8 mouse cellular contexts compared by ENCODE assay signal in genomic region chr13:28959458-28959978, GRCm38 (mm10). TPM values are rescaled to one million over a fixed set of nuclear protein-coding genes. Genes with fewer than 3 reads are reported as not detected.
DNase-seq lines count a peak whose midpoint lies in the region; ATAC-seq and TF ChIP-seq lines count a peak whose summit lies in the region.

No protein-coding gene starts in this region.

- peak overlapping the region; percentile 97 for H3K4me2 ChIP-seq in forebrain, embryonic 14.5 days (ENCODE audit: low read length)
- peak overlapping the region; percentile 93 for H3K4me2 ChIP-seq in heart, postnatal 0 days (ENCODE audit: low read depth, low read length)
- peak overlapping the region; percentile 93 for H3K4me2 ChIP-seq in liver, embryonic 15.5 days
- H3K4me2 ChIP-seq in neural tube, embryonic 11.5 days (ENCODE audit: low read depth), result peak overlapping the region; percentile 99
- H3K4me2 ChIP-seq in stomach, embryonic 15.5 days, result peak overlapping the region; percentile 99

- H3K9ac ChIP-seq in forebrain, embryonic 14.5 days (ENCODE audit: low read length), result peak overlapping the region; percentile 70
- peak overlapping the region; percentile 68 for H3K9ac ChIP-seq in heart, postnatal 0 days (replicated peaks; ENCODE audit: low read depth, low read length)
- peak overlapping the region; percentile 47; the same call in 1 of the 2 replicates for H3K9ac ChIP-seq in liver, embryonic 15.5 days
- H3K9ac ChIP-seq in neural tube, embryonic 11.5 days (ENCODE audit: low read length), result peak overlapping the region; percentile 76
- peak overlapping the region; percentile 50; the same call in 1 of the 2 replicates for H3K9ac ChIP-seq in stomach, embryonic 15.5 days

- WGBS in forebrain, embryonic 14.5 days, result under 1% methylated on average over 31 of the region's 31 CpGs
- WGBS in heart, postnatal 0 days, result 1% methylated on average over 31 of the region's 31 CpGs
- WGBS in liver, embryonic 15.5 days (ENCODE audit: insufficient replicate concordance), result 1% methylated on average over 31 of the region's 31 CpGs
- 1% methylated on average over 30 of the region's 31 CpGs for WGBS in neural tube, embryonic 11.5 days
- WGBS in stomach, embryonic 15.5 days, result 1% methylated on average over 31 of the region's 31 CpGs

- TF ChIP-seq EP300 in heart, postnatal 0 days (IDR thresholded peaks at IDR 0.05; ENCODE audit: low read depth), result no peak

- H3K4me3 ChIP-seq in forebrain, embryonic 14.5 days (ENCODE audit: low read depth, low read length), result peak overlapping the region; percentile 54
- H3K4me3 ChIP-seq in heart, postnatal 0 days (ENCODE audit: low read depth, low read length), result peak overlapping the region; percentile 65
- peak overlapping the region; percentile 58 for H3K4me3 ChIP-seq in liver, embryonic 15.5 days (replicated peaks)
- peak overlapping the region; percentile 52 for H3K4me3 ChIP-seq in neural tube, embryonic 11.5 days (ENCODE audit: low read depth, low read length)
- H3K4me3 ChIP-seq in stomach, embryonic 15.5 days (replicated peaks), result peak overlapping the region; percentile 58

- peak; percentile 71 for TF ChIP-seq CTCF in heart, postnatal 0 days (IDR thresholded peaks at IDR 0.05; ENCODE audit: low read depth)

- H3K27me3 ChIP-seq in forebrain, embryonic 14.5 days (replicated peaks; ENCODE audit: control insufficient read depth, insufficient read depth, low read length), result no peaks in the 10 kb centered on the region
- no peaks in the 10 kb centered on the region for H3K27me3 ChIP-seq in heart, postnatal 0 days (ENCODE audit: control insufficient read depth, insufficient read depth, low read length)
- peaks cover 19% of the 10 kb centered on the region for H3K27me3 ChIP-seq in liver, embryonic 15.5 days
- no peaks in the 10 kb centered on the region for H3K27me3 ChIP-seq in neural tube, embryonic 11.5 days (ENCODE audit: control insufficient read depth, insufficient read depth, low read length)
- H3K27me3 ChIP-seq in stomach, embryonic 15.5 days (replicated peaks), result no peaks in the 10 kb centered on the region

- peak; percentile 61 to 73 for DNase-seq in CD8-positive naive resting alpha-beta T cell, adult 2 months (ENCODE audit: low read depth in 2 of 2, low spot score in 2 of 2)
- DNase-seq in cerebellum, adult 11 months, result peak; percentile 85
- DNase-seq in forebrain, embryonic 14.5 days (ENCODE audit: low spot score), result peak; percentile 92
- DNase-seq in heart, postnatal 0 days (ENCODE audit: low spot score), result peak; percentile 84
- DNase-seq in kidney, postnatal 25 days, result peak; percentile 86 to 91
- peak; percentile 87 for DNase-seq in neural tube, embryonic 11.5 days (ENCODE audit: low spot score)

- peaks cover 13% of the 10 kb centered on the region for H3K4me1 ChIP-seq in forebrain, embryonic 14.5 days (ENCODE audit: control insufficient read depth, insufficient read depth, low read length)
- no peaks in the 10 kb centered on the region for H3K4me1 ChIP-seq in heart, postnatal 0 days (ENCODE audit: control insufficient read depth, insufficient read depth)
- peaks cover 30% of the 10 kb centered on the region for H3K4me1 ChIP-seq in liver, embryonic 15.5 days (replicated peaks)
- H3K4me1 ChIP-seq in neural tube, embryonic 11.5 days (ENCODE audit: control insufficient read depth, insufficient read depth, low read length), result peaks cover 5% of the 10 kb centered on the region; the same call in 1 of the 2 replicates
- H3K4me1 ChIP-seq in stomach, embryonic 15.5 days, result peaks cover 3% of the 10 kb centered on the region; the same call in 1 of the 2 replicates

- H3K36me3 ChIP-seq in forebrain, embryonic 14.5 days (ENCODE audit: control insufficient read depth, insufficient read depth, low read length), result no peaks in the 10 kb centered on the region
- no peaks in the 10 kb centered on the region for H3K36me3 ChIP-seq in heart, postnatal 0 days (replicated peaks; ENCODE audit: control insufficient read depth, insufficient read depth, low read length)
- no peaks in the 10 kb centered on the region for H3K36me3 ChIP-seq in liver, embryonic 15.5 days (replicated peaks)
- H3K36me3 ChIP-seq in neural tube, embryonic 11.5 days (ENCODE audit: control insufficient read depth, insufficient read depth, low read length), result no peaks in the 10 kb centered on the region
- no peaks in the 10 kb centered on the region for H3K36me3 ChIP-seq in stomach, embryonic 15.5 days

- H3K27ac ChIP-seq in forebrain, embryonic 14.5 days (ENCODE audit: low read depth, low read length), result peak overlapping the region; percentile 96
- peak overlapping the region; percentile 97 for H3K27ac ChIP-seq in heart, postnatal 0 days (ENCODE audit: low read depth)
- H3K27ac ChIP-seq in liver, embryonic 15.5 days (replicated peaks), result no peak overlapping the region
- peak overlapping the region; percentile 96 for H3K27ac ChIP-seq in neural tube, embryonic 11.5 days (ENCODE audit: low read depth, low read length)
- peak overlapping the region; percentile 98 for H3K27ac ChIP-seq in stomach, embryonic 15.5 days

- H3K9me3 ChIP-seq in forebrain, embryonic 14.5 days (replicated peaks; ENCODE audit: control insufficient read depth, low read length), result no peaks in the 10 kb centered on the region
- H3K9me3 ChIP-seq in heart, postnatal 0 days (replicated peaks; ENCODE audit: control insufficient read depth, low read length), result no peaks in the 10 kb centered on the region
- no peaks in the 10 kb centered on the region for H3K9me3 ChIP-seq in liver, embryonic 15.5 days (replicated peaks)
- H3K9me3 ChIP-seq in neural tube, embryonic 11.5 days (ENCODE audit: control insufficient read depth, low read length), result no peaks in the 10 kb centered on the region
- H3K9me3 ChIP-seq in stomach, embryonic 15.5 days, result no peaks in the 10 kb centered on the region

- ATAC-seq in forebrain, embryonic 14.5 days, result peak; percentile 80
- ATAC-seq in heart, postnatal 0 days (ENCODE audit: insufficient read depth, low read depth), result peak; percentile 76
- peak; percentile 56; the same call in 1 of the 2 replicates for ATAC-seq in liver, embryonic 15.5 days (ENCODE audit: insufficient read depth)
- peak; percentile 75 for ATAC-seq in neural tube, embryonic 11.5 days (ENCODE audit: insufficient read depth, low FRiP score, low TSS enrichment)
- peak; percentile 83 for ATAC-seq in stomach, embryonic 15.5 days (ENCODE audit: insufficient read depth, low FRiP score, low read depth)

RNA-seq across cellular contexts. Expression of gene Sox4, which starts 6.0 kb away (rescaled TPM):
- polyA plus RNA-seq in forebrain, embryonic 14.5 days (2014; fragmentation: Nextera tagmentation; extraction: Ambion mirVana), result 284 and 311 TPM in 2 replicates
- 87.0 and 98.3 TPM in 2 replicates for total RNA-seq in heart, postnatal 0 days (2014; rRNA removed; ENCODE audit: low replicate concordance)
- 44.5 and 55.5 TPM in 2 replicates for polyA plus RNA-seq in heart, postnatal 0 days (2015; fragmentation: Nextera tagmentation; extraction: Ambion mirVana)
- 1.9 and 2.0 TPM in 2 replicates for polyA plus RNA-seq in liver, embryonic 15.5 days (2015; fragmentation: Nextera tagmentation; extraction: Ambion mirVana)
- 165 and 172 TPM in 2 replicates for polyA plus RNA-seq in neural tube, embryonic 11.5 days (2014; fragmentation: Nextera tagmentation; extraction: Ambion mirVana)
- polyA plus RNA-seq in stomach, embryonic 15.5 days (2015; fragmentation: Nextera tagmentation; extraction: Ambion mirVana), result 45.3 and 49.1 TPM in 2 replicates

Comparison
In these comparisons a context has a peak if more than half of its experiments do, and no peak if none do; other contexts are left out.
1. RNA of gene Sox4, which starts 6.0 kb away (polyA plus RNA-seq): 284 to 311 TPM in forebrain, embryonic 14.5 days, 165 to 172 TPM in neural tube, embryonic 11.5 days, 45.3 to 49.1 TPM in stomach, embryonic 15.5 days and 44.5 to 55.5 TPM in heart, postnatal 0 days; 1.9 to 2.0 TPM in liver, embryonic 15.5 days; every median in the first group is over 10 times any median in the second.
2. Peak in every context shown above with its lines, with median percentiles within 50 percentile points of each other: DNase-seq, ATAC-seq, H3K4me2 ChIP-seq, H3K4me3 ChIP-seq and H3K9ac ChIP-seq.